Mouse (Mus musculus) CH12.LX (cell line): ENCODE data around the gene Rhoa. TPM values are rescaled to one million over a fixed set of nuclear protein-coding genes. Genes with fewer than 3 reads are reported as not detected.

Experiments used
- DNase-seq: peaks from one replicate; pipeline ENCODE4 v3.0.0-alpha.2; 2013; ENCODE audit errors: extremely low read depth
- H3K27ac ChIP-seq: 2 replicates; pipeline ENCODE4 v1.5.1; 2012; ENCODE audit warnings: low read depth, mild to moderate bottlenecking, control low read depth, moderate library complexity; ENCODE audit not compliant: insufficient read depth
- H3K27me3 ChIP-seq: replicated peaks from 2 replicates; pipeline ENCODE3; 2012; ENCODE audit warnings: inconsistent platforms
- H3K36me3 ChIP-seq, 2 experiments: replicated peaks in 1 of 2; 2 replicates each; pipeline versions ENCODE3 to v1.6.1; 2012; ENCODE audit warnings: inconsistent platforms in 1 of 2, low read length in 1 of 2, mild to moderate bottlenecking in 1 of 2, mixed read lengths in 1 of 2, moderate library complexity in 1 of 2; ENCODE audit not compliant: control insufficient read depth in 1 of 2, insufficient read depth in 1 of 2
- H3K4me1 ChIP-seq, 2 experiments: 2 replicates each; pipeline ENCODE4 v1.6.1; 2012; ENCODE audit warnings: inconsistent platforms in 1 of 2, moderate library complexity in 1 of 2; ENCODE audit not compliant: insufficient read depth in 2 of 2, control insufficient read depth in 1 of 2
- H3K4me2 ChIP-seq: 2 replicates; pipeline ENCODE4 v1.6.1; 2012; ENCODE audit warnings: low read depth, mild to moderate bottlenecking, control low read depth; ENCODE audit not compliant: poor library complexity, insufficient read depth, severe bottlenecking
- H3K4me3 ChIP-seq, 3 experiments: fragments of 150-350 bp in 1 of 3; sonication (generic) in 1 of 3; replicated peaks in 1 of 3; 2 replicates each; pipeline versions ENCODE3 to v1.5.1; 2011 to 2012; ENCODE audit warnings: low read depth in 2 of 3, low read length in 2 of 3, mild to moderate bottlenecking in 2 of 3, moderate library complexity in 2 of 3, control low read depth in 1 of 3, improper control_type of control experiment in 1 of 3, inconsistent platforms in 1 of 3, mixed read lengths in 1 of 3; ENCODE audit not compliant: poor library complexity in 1 of 3
- H3K79me2 ChIP-seq: replicated peaks from 2 replicates; pipeline ENCODE4 v1.6.1; 2012; ENCODE audit warnings: mild to moderate bottlenecking, moderate library complexity; ENCODE audit not compliant: control insufficient read depth, poor library complexity, insufficient read depth, severe bottlenecking; ENCODE audit errors: extremely low read depth
- H3K9ac ChIP-seq: 2 replicates; pipeline ENCODE4 v1.6.1; 2012; ENCODE audit warnings: low read depth, mild to moderate bottlenecking, control low read depth, moderate library complexity; ENCODE audit not compliant: insufficient read depth
- H3K9me3 ChIP-seq: replicated peaks from 2 replicates; pipeline ENCODE3; 2012; ENCODE audit warnings: low read length, inconsistent platforms, mixed read lengths
- BHLHE40 ChIP-seq: IDR thresholded peaks from 2 replicates; pipeline ENCODE4 v1.6.1; 2011; ENCODE audit warnings: mild to moderate bottlenecking, low read depth, low read length, improper control_type of control experiment
- CHD1 ChIP-seq: IDR thresholded peaks from 2 replicates; pipeline ENCODE4 v1.6.1; 2012; ENCODE audit warnings: low read depth, low read length, improper control_type of control experiment, inconsistent platforms
- CTCF ChIP-seq, 2 experiments: IDR thresholded peaks in 1 of 2; conservative IDR thresholded peaks in 1 of 2; 2 replicates each; pipeline ENCODE4 v1.5.1; 2011 to 2012; ENCODE audit warnings: low read depth in 2 of 2, low read length in 2 of 2, improper control_type of control experiment in 1 of 2, inconsistent platforms in 1 of 2, mild to moderate bottlenecking in 1 of 2, moderate library complexity in 1 of 2
- E2F4 ChIP-seq: IDR thresholded peaks from 2 replicates; pipeline ENCODE4 v1.6.1; 2011; ENCODE audit warnings: low read depth, low read length, improper control_type of control experiment; ENCODE audit not compliant: insufficient replicate concordance
- ELF1 ChIP-seq: IDR thresholded peaks from 2 replicates; pipeline ENCODE4 v1.6.1; 2014; ENCODE audit warnings: low read depth, mild to moderate bottlenecking, inconsistent platforms, low read length, improper control_type of control experiment
- EP300 ChIP-seq: IDR thresholded peaks from 2 replicates; pipeline ENCODE4 v1.6.1; 2011; ENCODE audit warnings: low read length, improper control_type of control experiment
- GABPA ChIP-seq: IDR thresholded peaks from 2 replicates; pipeline ENCODE4 v1.6.1; 2012; ENCODE audit warnings: low read depth, low read length, improper control_type of control experiment, inconsistent platforms; ENCODE audit not compliant: insufficient replicate concordance
- HCFC1 ChIP-seq: IDR thresholded peaks from 2 replicates; pipeline ENCODE4 v1.6.1; 2012; ENCODE audit warnings: low read depth, mild to moderate bottlenecking, inconsistent platforms, low read length, improper control_type of control experiment
- IRF4 ChIP-seq: IDR thresholded peaks from 2 replicates; pipeline ENCODE4 v1.6.1; 2014; ENCODE audit warnings: low read depth, mild to moderate bottlenecking, inconsistent platforms, low read length, improper control_type of control experiment
- JUN ChIP-seq: IDR thresholded peaks from 2 replicates; pipeline ENCODE4 v1.6.1; 2011; ENCODE audit warnings: low read depth, mild to moderate bottlenecking, low read length, improper control_type of control experiment, moderate library complexity; ENCODE audit not compliant: insufficient read depth
- KAT2A ChIP-seq: IDR thresholded peaks from 2 replicates; pipeline ENCODE4 v1.6.1; 2012; ENCODE audit warnings: low read length, improper control_type of control experiment, inconsistent platforms; ENCODE audit not compliant: insufficient replicate concordance
- MAFK ChIP-seq: IDR thresholded peaks from 2 replicates; pipeline ENCODE4 v1.6.1; 2011; ENCODE audit warnings: low read length, improper control_type of control experiment; ENCODE audit not compliant: insufficient replicate concordance
- MAX ChIP-seq: IDR thresholded peaks from 2 replicates; pipeline ENCODE4 v1.6.1; 2011; ENCODE audit warnings: low read length, improper control_type of control experiment
- MEF2A ChIP-seq: IDR thresholded peaks from 2 replicates; pipeline ENCODE4 v1.6.1; 2014; ENCODE audit warnings: low read depth, mild to moderate bottlenecking, inconsistent platforms, low read length, improper control_type of control experiment, borderline replicate concordance
- MXI1 ChIP-seq: IDR thresholded peaks from 2 replicates; pipeline ENCODE4 v1.6.1; 2011; ENCODE audit warnings: mild to moderate bottlenecking, low read depth, low read length, improper control_type of control experiment
- NRF1 ChIP-seq: IDR thresholded peaks from 2 replicates; pipeline ENCODE4 v1.6.1; 2014; ENCODE audit warnings: low read depth, mild to moderate bottlenecking, inconsistent platforms, low read length, improper control_type of control experiment, moderate library complexity
- PAX5 ChIP-seq: IDR thresholded peaks from 2 replicates; pipeline ENCODE4 v1.6.1; 2012; ENCODE audit warnings: low read length, inconsistent platforms, mixed read lengths
- POLR2AphosphoS2 ChIP-seq: IDR thresholded peaks from 2 replicates; pipeline ENCODE4 v1.6.1; 2011; ENCODE audit warnings: low read depth, low read length, improper control_type of control experiment
- RAD21 ChIP-seq: IDR thresholded peaks from 2 replicates; pipeline ENCODE4 v1.6.1; 2011; ENCODE audit warnings: low read depth, mild to moderate bottlenecking, low read length, improper control_type of control experiment, moderate library complexity
- SIN3A ChIP-seq: IDR thresholded peaks from 2 replicates; pipeline ENCODE4 v1.6.1; 2012; ENCODE audit warnings: low read length, improper control_type of control experiment, inconsistent platforms
- SMC3 ChIP-seq: IDR thresholded peaks from 2 replicates; pipeline ENCODE4 v1.6.1; 2011; ENCODE audit warnings: low read depth, low read length, improper control_type of control experiment
- UBTF ChIP-seq: IDR thresholded peaks from 2 replicates; pipeline ENCODE4 v1.6.1; 2012; ENCODE audit warnings: low read depth, mild to moderate bottlenecking, inconsistent platforms, low read length, improper control_type of control experiment, moderate library complexity
- USF2 ChIP-seq: conservative IDR thresholded peaks from 2 replicates; pipeline ENCODE4 v1.6.1; 2011; ENCODE audit warnings: low read depth, low read length, improper control_type of control experiment
- ZC3H11A ChIP-seq: IDR thresholded peaks from 2 replicates; pipeline ENCODE4 v1.6.1; 2012; ENCODE audit warnings: low read depth, mild to moderate bottlenecking, inconsistent platforms, low read length, improper control_type of control experiment
- ZKSCAN1 ChIP-seq: IDR thresholded peaks from 2 replicates; pipeline ENCODE4 v1.6.1; 2012; ENCODE audit warnings: low read depth, inconsistent platforms, low read length, improper control_type of control experiment, borderline replicate concordance
- ZMIZ1 ChIP-seq: IDR thresholded peaks from 2 replicates; pipeline ENCODE4 v1.6.1; 2012; ENCODE audit warnings: low read depth, mild to moderate bottlenecking, inconsistent platforms, low read length, improper control_type of control experiment
- ZNF384 ChIP-seq: IDR thresholded peaks from 2 replicates; pipeline ENCODE4 v1.6.1; 2012; ENCODE audit warnings: low read depth, low read length, improper control_type of control experiment, inconsistent platforms
- dilution Hi-C: fragments of 300-500 bp; cut with MboI; formaldehyde crosslinking; loops from 2 replicates; pipeline ENCODE4 v1.14.3; 2020; ENCODE audit warnings: low sequenced_read_pairs; ENCODE audit not compliant: extremely low pct_unique_long_range_greater_than_20kb, extremely low pct_ligation_motif_present
- in situ Hi-C: fragments of 300-500 bp; cut with MboI; formaldehyde crosslinking; loops from 3 replicates; pipeline ENCODE4 v1.14.3; 2019; ENCODE audit warnings: low sequenced_read_pairs, low pct_ligation_motif_present, low pct_unique_long_range_greater_than_20kb, mixed read lengths
- polyA plus RNA-seq: library from polyadenylated mRNA; unstranded; fragments of >175 nt; gene quantifications from 2 replicates; pipeline ENCODE4 v1.2.1, GENCODE M21; 2012; ENCODE audit warnings: low read depth; ENCODE audit not compliant: insufficient read length
- total RNA-seq, 2 experiments: library from RNA; depleted of rRNA; stranded (reverse); fragments of 300-350 nt in 1 of 2; fragments of >200 nt in 1 of 2; gene quantifications; 2 replicates each; pipeline ENCODE4 v1.2.3; 2012 to 2014

The Rhoa gene
- total and polyA plus RNA-seq, 3 experiments: 84.0 to 308 (median 243) TPM

GRCm38 (mm10) chr9:108385006-108385405, 79.1 kb downstream of the Rhoa start:
- in situ Hi-C loops: no loop called here

GRCm38 (mm10) chr9:108386816-108387215, 80.9 kb downstream of the Rhoa start:
- dilution Hi-C loops: no loop called here
- Histone ChIP-seq H3K36me3 (peaks cover 63 to 89% of the 10 kb centered on the region in 2 experiments), H3K4me2 (no peak overlapping the region), H3K4me3 (no peak overlapping the region), H3K4me1 (no peaks in the 10 kb centered on the region), H3K9me3 (no peaks in the 10 kb centered on the region), H3K9ac (no peak overlapping the region), H3K27me3 (no peaks in the 10 kb centered on the region), H3K27ac (no peak overlapping the region), H3K79me2 (no peaks in the 10 kb centered on the region)
- in situ Hi-C loops: no loop called here
- no peak for DNase-seq
- TF ChIP-seq SMC3 (no peak), MXI1 (no peak), ZNF384 (no peak), MEF2A (no peak), BHLHE40 (no peak), KAT2A (no peak), POLR2AphosphoS2 (no peak), ZC3H11A (no peak), ELF1 (no peak), RAD21 (no peak), MAFK (no peak), PAX5 (no peak), JUN (no peak), CTCF (conservative IDR thresholded peaks at IDR 0.05 in 1 of 2, IDR thresholded peaks at IDR 0.05 in 1 of 2; ENCODE audit: low read depth in 2 of 2, low read length in 2 of 2) (no peak), UBTF (no peak), SIN3A (no peak), MAX (no peak)

More at GRCm38 (mm10) chr9:108385006-108385405, 79.1 kb downstream of the Rhoa start:
- H3K9ac ChIP-seq: no peak overlapping the region
- DNase-seq: no peak
- H3K4me3 ChIP-seq: no peak overlapping the region
- no peak overlapping the region for H3K4me2 ChIP-seq
- dilution Hi-C loops: no loop called here
- no peaks in the 10 kb centered on the region for H3K9me3 ChIP-seq
- TF ChIP-seq ZMIZ1: no peak
- no peak for TF ChIP-seq EP300
- no peak for TF ChIP-seq ZC3H11A
- no peak for TF ChIP-seq RAD21
- no peak for TF ChIP-seq E2F4
- TF ChIP-seq HCFC1: no peak
- TF ChIP-seq MAX: no peak
- TF ChIP-seq GABPA: no peak
- TF ChIP-seq MXI1: no peak
- TF ChIP-seq CTCF (conservative IDR thresholded peaks at IDR 0.05 in 1 of 2, IDR thresholded peaks at IDR 0.05 in 1 of 2; ENCODE audit: low read depth in 2 of 2, low read length in 2 of 2): no peak
- no peak for TF ChIP-seq BHLHE40
- TF ChIP-seq JUN: no peak
- no peak for TF ChIP-seq ZKSCAN1
- no peak for TF ChIP-seq CHD1
- no peak for TF ChIP-seq NRF1
- TF ChIP-seq POLR2AphosphoS2: no peak
- TF ChIP-seq IRF4: no peak
- TF ChIP-seq USF2: no peak
- no peak for TF ChIP-seq SMC3
- no peak for TF ChIP-seq SIN3A
- H3K27me3 ChIP-seq: no peaks in the 10 kb centered on the region
- H3K27ac ChIP-seq: no peak overlapping the region
- H3K79me2 ChIP-seq: no peaks in the 10 kb centered on the region
- peaks cover 68 to 88% of the 10 kb centered on the region in 2 experiments for H3K36me3 ChIP-seq
- no peaks in the 10 kb centered on the region for H3K4me1 ChIP-seq
